Mouse (Mus musculus) liver, embryonic 12.5 days (tissue): ENCODE data around the gene Cfl2. TPM values are rescaled to one million over a fixed set of nuclear protein-coding genes. Genes with fewer than 3 reads are reported as not detected.

Experiments used
- ATAC-seq: fragments of 200-750 bp; cut with Nextera tagmentation; 2 replicates; pipeline ENCODE4 v1.8.0; 2017; ENCODE audit warnings: moderate number of reproducible peaks, mild to moderate bottlenecking, moderate library complexity
- H3K27ac ChIP-seq: fragments of 300-500 bp; sonication (generic); 2 replicates; pipeline ENCODE4 v1.5.1; 2016; ENCODE audit warnings: mild to moderate bottlenecking
- H3K27me3 ChIP-seq: fragments of 300-500 bp; sonication (generic); replicated peaks from 2 replicates; pipeline ENCODE4 v1.6.1; 2016; ENCODE audit warnings: mild to moderate bottlenecking, moderate library complexity
- H3K36me3 ChIP-seq: fragments of 300-500 bp; sonication (generic); 2 replicates; pipeline ENCODE4 v1.6.1; 2016; ENCODE audit warnings: mild to moderate bottlenecking, moderate library complexity
- H3K4me1 ChIP-seq: fragments of 300-500 bp; sonication (generic); 2 replicates; pipeline ENCODE4 v1.6.1; 2016
- H3K4me2 ChIP-seq: fragments of 300-500 bp; sonication (generic); 2 replicates; pipeline ENCODE4 v1.6.1; 2016; ENCODE audit warnings: mild to moderate bottlenecking, moderate library complexity
- H3K4me3 ChIP-seq: fragments of 300-500 bp; sonication (generic); 2 replicates; pipeline ENCODE4 v1.5.1; 2016; ENCODE audit warnings: mild to moderate bottlenecking, moderate library complexity
- H3K9ac ChIP-seq: fragments of 300-500 bp; sonication (generic); 2 replicates; pipeline ENCODE4 v1.6.1; 2016; ENCODE audit warnings: mild to moderate bottlenecking, moderate library complexity
- H3K9me3 ChIP-seq: fragments of 300-500 bp; sonication (generic); replicated peaks from 2 replicates; pipeline ENCODE4 v1.6.1; 2016; ENCODE audit warnings: mild to moderate bottlenecking, moderate library complexity
- WGBS: fragments of 180-500 bp; shearing (Covaris S2); methylation state at CpG from one replicate; pipeline ENCODE4 v1.1.7; 2016; ENCODE audit not compliant: insufficient replicate concordance; 5-methylcytosine and 5-hydroxymethylcytosine counted together
- polyA plus RNA-seq: library from polyadenylated mRNA; unstranded; fragments of >200 nt; fragmentation: Nextera tagmentation; extraction: Ambion mirVana; gene quantifications from 2 replicates; pipeline ENCODE4 v1.2.1, GENCODE M21; 2016

Cfl2 gene
- polyA plus RNA-seq, 1 experiment from 2014 or later = 46.1 TPM

DNA sequence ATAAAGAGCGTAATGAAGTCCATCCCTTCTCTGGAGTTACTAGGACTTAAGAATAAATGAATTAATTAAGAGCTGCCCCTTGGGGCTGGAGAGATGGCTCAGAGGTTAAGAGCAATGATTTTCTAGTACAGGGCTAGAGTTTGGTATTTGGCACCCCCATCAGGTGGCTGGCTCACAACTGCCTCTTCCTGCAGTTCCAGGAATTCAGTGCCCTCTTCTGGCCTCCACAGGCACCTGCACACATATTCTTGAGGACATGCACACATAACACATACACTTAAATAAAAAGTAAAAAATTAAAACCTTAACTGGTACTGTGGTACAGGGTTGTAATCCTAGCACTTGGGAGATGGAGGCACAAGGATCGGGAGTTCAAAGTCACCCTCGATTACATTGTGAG lies 37.5 kb downstream of the Cfl2 start:
- no peak overlapping the region for H3K4me3 ChIP-seq
- no peak overlapping the region for H3K9ac ChIP-seq
- ATAC-seq = no peak
- no peaks in the 10 kb centered on the region for H3K27me3 ChIP-seq
- H3K4me2 ChIP-seq = no peak overlapping the region
- no peaks in the 10 kb centered on the region for H3K9me3 ChIP-seq
- no peaks in the 10 kb centered on the region for H3K36me3 ChIP-seq
- 89% methylated on average over 3 of the region's 3 CpGs for WGBS
- no peak overlapping the region for H3K27ac ChIP-seq
- peaks cover 6% of the 10 kb centered on the region; the same call in 1 of the 2 replicates for H3K4me1 ChIP-seq

GRCm38 (mm10) chr12:54822836-54823426 lies 39.7 kb downstream of the Cfl2 start:
- 56% methylated on average over 4 of the region's 4 CpGs for WGBS
- no peaks in the 10 kb centered on the region for H3K9me3 ChIP-seq
- no peaks in the 10 kb centered on the region for H3K27me3 ChIP-seq
- no peak overlapping the region for H3K27ac ChIP-seq
- peaks cover 15% of the 10 kb centered on the region for H3K4me1 ChIP-seq
- no peak for ATAC-seq
- H3K4me3 ChIP-seq = no peak overlapping the region
- H3K9ac ChIP-seq = no peak overlapping the region
- no peak overlapping the region for H3K4me2 ChIP-seq
- H3K36me3 ChIP-seq = no peaks in the 10 kb centered on the region

GRCm38 (mm10) chr12:54820684-54821161 lies 42.0 kb downstream of the Cfl2 start:
- no peak overlapping the region for H3K9ac ChIP-seq
- H3K27me3 ChIP-seq = no peaks in the 10 kb centered on the region
- ATAC-seq = no peak
- H3K4me1 ChIP-seq = peaks cover 15% of the 10 kb centered on the region
- no peak overlapping the region for H3K27ac ChIP-seq
- H3K9me3 ChIP-seq = no peaks in the 10 kb centered on the region
- no peak overlapping the region for H3K4me3 ChIP-seq
- WGBS = 28% methylated on average over 2 of the region's 2 CpGs
- H3K4me2 ChIP-seq = no peak overlapping the region
- H3K36me3 ChIP-seq = no peaks in the 10 kb centered on the region

- H3K4me2 ChIP-seq = no peak overlapping the region
- H3K9me3 ChIP-seq = no peaks in the 10 kb centered on the region
- no peaks in the 10 kb centered on the region for H3K27me3 ChIP-seq
- peaks cover 15% of the 10 kb centered on the region for H3K4me1 ChIP-seq
- 41% methylated on average over 6 of the region's 6 CpGs for WGBS
- ATAC-seq = no peak; the same call in 1 of the 2 replicates
- no peak overlapping the region for H3K27ac ChIP-seq
- no peaks in the 10 kb centered on the region for H3K36me3 ChIP-seq
- H3K4me3 ChIP-seq = no peak overlapping the region
- H3K9ac ChIP-seq = no peak overlapping the region
These were observed 43.3 kb downstream of the Cfl2 start for GRCm38 (mm10) chr12:54819181-54819935.

DNA sequence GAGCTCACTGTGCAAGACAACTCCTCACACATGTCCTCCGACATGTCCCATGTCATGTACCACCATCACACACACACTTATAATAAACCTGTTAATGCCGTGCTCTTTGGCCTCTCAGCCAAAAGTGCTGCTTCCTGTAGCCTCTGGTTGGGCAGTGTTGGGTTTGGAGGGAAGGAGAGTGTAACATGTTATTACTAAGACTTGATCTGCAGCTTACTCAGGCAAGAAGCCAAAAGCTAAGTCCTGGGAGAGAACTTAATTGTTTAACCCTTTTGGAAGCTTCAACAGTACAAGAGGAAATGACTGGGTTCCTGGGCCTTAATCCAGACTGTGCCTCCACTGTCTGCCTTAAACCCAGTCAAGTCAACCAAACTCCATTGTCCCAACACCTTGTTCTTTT lies 52.5 kb downstream of the Cfl2 start:
- H3K4me3 ChIP-seq = no peak overlapping the region
- H3K9ac ChIP-seq = no peak overlapping the region
- no peaks in the 10 kb centered on the region for H3K9me3 ChIP-seq
- H3K27me3 ChIP-seq = no peaks in the 10 kb centered on the region
- H3K36me3 ChIP-seq = no peaks in the 10 kb centered on the region
- WGBS = 68% methylated on average over 2 of the region's 2 CpGs
- ATAC-seq = no peak
- no peak overlapping the region for H3K4me2 ChIP-seq
- H3K27ac ChIP-seq = no peak overlapping the region
- peaks cover 8% of the 10 kb centered on the region; the same call in 1 of the 2 replicates for H3K4me1 ChIP-seq

Other genes with a start within 250 kb of the Cfl2 start
- 58.8 and 58.9 TPM in 2 replicates for gene Sptssa, start 206.3 kb downstream of the Cfl2 start, polyA plus RNA-seq
- 47.1 and 48.3 TPM in 2 replicates for gene Eapp, start 167.0 kb downstream of the Cfl2 start, polyA plus RNA-seq
- 63.6 and 64.8 TPM in 2 replicates for gene Snx6, start 67.2 kb downstream of the Cfl2 start, polyA plus RNA-seq
- 0.49 TPM in 1 of 2 replicates, not detected in the other for gene Gm20403, start 123.7 kb upstream of the Cfl2 start, polyA plus RNA-seq
- gene Baz1a, start 151.5 kb upstream of the Cfl2 start, polyA plus RNA-seq = 47.6 and 54.4 TPM in 2 replicates
- 31.5 and 33.0 TPM in 2 replicates for gene 2700097O09Rik, start 217.2 kb upstream of the Cfl2 start, polyA plus RNA-seq
- gene Srp54a, start 217.4 kb upstream of the Cfl2 start, polyA plus RNA-seq = 105 and 106 TPM in 2 replicates